Mouse (Mus musculus): ENCODE results near the gene Olfr698. TPM values are rescaled to one million over a fixed set of nuclear protein-coding genes. Genes with fewer than 3 reads are reported as not detected.
"Not testable (repeated sequence)": the region's sequence is repeated elsewhere in the genome, so short reads cannot be mapped to it uniquely, and the experiment has no call there.

Gene Olfr698
- polyA plus RNA-seq, 1 experiment from 2014 or later: not detected

DNA sequence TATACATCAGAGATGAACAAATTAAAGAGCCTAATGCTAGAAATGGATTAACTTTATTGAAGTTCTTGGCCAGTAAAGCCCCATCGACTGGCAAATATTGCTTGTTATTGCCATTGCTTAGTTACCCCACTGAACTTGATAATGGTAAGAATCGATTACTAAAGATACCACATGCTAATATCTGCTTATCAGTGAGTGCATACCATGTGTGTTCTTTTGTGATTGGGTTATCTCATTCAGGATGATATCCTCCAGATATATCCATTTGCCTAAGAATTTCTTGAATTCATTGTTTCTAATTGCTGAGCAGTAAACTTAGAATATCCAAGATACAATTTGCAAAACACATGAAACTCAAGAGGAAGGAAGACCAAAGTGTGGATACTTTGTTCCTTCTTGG is 29.5 kb downstream of the Olfr698 start:
- H3K4me3 ChIP-seq (ENCODE audit: low read length); H3K9me3 ChIP-seq (ENCODE audit: control insufficient read depth, low read length); H3K27ac ChIP-seq (ENCODE audit: low read depth, low read length); H3K4me1 ChIP-seq (ENCODE audit: control insufficient read depth, insufficient read depth, low read length); H3K4me2 ChIP-seq (replicated peaks; ENCODE audit: low read depth, low read length); H3K27me3 ChIP-seq (ENCODE audit: control insufficient read depth, insufficient read depth, low read length); ATAC-seq (ENCODE audit: low FRiP score, low TSS enrichment); H3K9ac ChIP-seq (ENCODE audit: low read depth, low read length); H3K36me3 ChIP-seq (ENCODE audit: control insufficient read depth, insufficient read depth, low read length): not testable (repeated sequence)
- WGBS: 90% methylated on average over 2 of the region's 2 CpGs

DNA sequence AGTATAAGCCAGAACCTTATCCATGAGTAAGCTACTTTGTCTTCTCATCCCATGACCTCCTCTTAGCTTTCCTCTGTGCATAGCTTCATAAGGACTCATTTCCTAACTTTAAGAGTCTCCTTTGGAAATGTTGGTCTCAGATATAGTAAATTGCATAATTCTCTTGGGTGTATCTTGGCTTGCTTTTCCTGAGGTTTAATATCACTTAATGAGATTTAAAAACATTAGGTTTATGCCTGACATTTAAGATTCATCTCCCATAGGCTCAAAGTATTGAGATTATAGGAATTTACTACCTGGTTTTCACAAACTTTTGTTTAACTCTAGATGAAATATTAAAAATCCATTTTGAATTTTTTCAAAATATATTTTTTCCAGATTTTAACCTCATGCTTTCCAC is 38.9 kb downstream of the Olfr698 start, which contains the start of gene Olfr695:
Gene Olfr695 (minus strand): TSS at position 101 of the 400 bp plus-strand sequence.
- Histone ChIP-seq H3K27me3 (ENCODE audit: control insufficient read depth, insufficient read depth, low read length) (no peaks in the 10 kb centered on the region), H3K4me1 (ENCODE audit: control insufficient read depth, insufficient read depth, low read length) (no peaks in the 10 kb centered on the region), H3K36me3 (ENCODE audit: control insufficient read depth, insufficient read depth, low read length) (no peaks in the 10 kb centered on the region), H3K4me2 (replicated peaks; ENCODE audit: low read depth, low read length) (no peak within 1 kb of the TSS), H3K4me3 (ENCODE audit: low read length) (no peak within 1 kb of the TSS), H3K27ac (ENCODE audit: low read depth, low read length) (no peak within 1 kb of the TSS), H3K9ac (ENCODE audit: low read depth, low read length) (no peak within 1 kb of the TSS), H3K9me3 (ENCODE audit: control insufficient read depth, low read length) (no peaks in the 10 kb centered on the region)
- no peak for ATAC-seq (ENCODE audit: low FRiP score, low TSS enrichment)

DNA sequence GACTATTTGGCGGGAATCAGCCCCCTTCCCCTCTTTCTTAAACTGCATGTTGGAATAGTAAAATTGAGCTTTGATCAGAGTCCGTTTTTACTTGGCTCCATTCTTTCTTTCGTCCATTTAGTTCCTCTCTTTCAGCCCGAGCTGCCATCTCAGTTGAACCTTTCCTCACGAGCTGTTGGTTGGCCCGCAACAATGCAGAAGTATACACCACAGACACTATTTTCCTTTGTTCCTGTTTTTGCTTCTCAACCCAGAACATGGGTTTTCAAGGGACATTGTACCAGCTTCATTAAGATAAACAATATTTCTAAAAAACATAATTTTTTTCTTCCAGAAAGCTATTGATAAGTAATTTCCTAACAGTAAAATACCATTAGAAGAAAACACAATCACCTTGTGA is 43.7 kb downstream of the Olfr698 start:
- no peaks in the 10 kb centered on the region; the same call in 1 of the 2 replicates for H3K9me3 ChIP-seq (ENCODE audit: control insufficient read depth, low read length)
- WGBS: 91% methylated on average over 6 of the region's 6 CpGs
- H3K27ac ChIP-seq (ENCODE audit: low read depth, low read length): no peak overlapping the region
- no peak for ATAC-seq (ENCODE audit: low FRiP score, low TSS enrichment)
- no peak overlapping the region for H3K4me3 ChIP-seq (ENCODE audit: low read length)
- H3K4me1 ChIP-seq (ENCODE audit: control insufficient read depth, insufficient read depth, low read length): no peaks in the 10 kb centered on the region
- H3K36me3 ChIP-seq (ENCODE audit: control insufficient read depth, insufficient read depth, low read length): no peaks in the 10 kb centered on the region
- no peak overlapping the region for H3K9ac ChIP-seq (ENCODE audit: low read depth, low read length)
- H3K4me2 ChIP-seq (replicated peaks; ENCODE audit: low read depth, low read length): no peak overlapping the region
- H3K27me3 ChIP-seq (ENCODE audit: control insufficient read depth, insufficient read depth, low read length): no peaks in the 10 kb centered on the region

DNA sequence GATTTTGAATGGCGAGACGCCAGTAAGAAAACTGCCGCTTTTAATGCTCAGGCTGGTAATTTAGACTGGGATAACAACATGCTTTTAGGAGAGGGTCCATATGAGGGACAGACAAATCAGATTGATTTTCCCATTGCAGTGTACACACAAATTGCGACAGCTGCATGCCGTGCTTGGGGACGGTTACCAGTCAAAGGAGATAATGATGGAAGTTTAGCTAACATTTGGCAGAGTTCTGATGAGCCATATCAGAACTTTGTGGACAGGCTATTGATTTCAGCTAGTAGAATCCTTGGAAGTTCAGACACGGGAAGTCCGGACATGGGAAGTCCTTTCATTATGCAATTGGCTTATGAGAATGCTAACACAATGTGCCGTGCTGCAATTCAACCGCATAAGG is 47.5 kb downstream of the Olfr698 start:
- H3K4me1 ChIP-seq (ENCODE audit: control insufficient read depth, insufficient read depth, low read length); H3K27ac ChIP-seq (ENCODE audit: low read depth, low read length); H3K4me2 ChIP-seq (replicated peaks; ENCODE audit: low read depth, low read length); H3K36me3 ChIP-seq (ENCODE audit: control insufficient read depth, insufficient read depth, low read length); H3K27me3 ChIP-seq (ENCODE audit: control insufficient read depth, insufficient read depth, low read length); H3K9me3 ChIP-seq (ENCODE audit: control insufficient read depth, low read length); H3K4me3 ChIP-seq (ENCODE audit: low read length); ATAC-seq (ENCODE audit: low FRiP score, low TSS enrichment); H3K9ac ChIP-seq (ENCODE audit: low read depth, low read length): not testable (repeated sequence)
- WGBS: 74% methylated on average over 10 of the region's 10 CpGs

Other genes with a start within 250 kb of the Olfr698 start
- gene Olfr693, start 74.8 kb downstream of the Olfr698 start, polyA plus RNA-seq (2014; fragmentation: Nextera tagmentation; extraction: Ambion mirVana): not detected in 2 replicates
- gene Olfr694, start 63.6 kb downstream of the Olfr698 start, polyA plus RNA-seq (2014; fragmentation: Nextera tagmentation; extraction: Ambion mirVana): not detected in 2 replicates
- gene Olfr695, start 39.0 kb downstream of the Olfr698 start, polyA plus RNA-seq (2014; fragmentation: Nextera tagmentation; extraction: Ambion mirVana): not detected in 2 replicates
- not detected in 2 replicates for gene Olfr697, start 13.0 kb downstream of the Olfr698 start, polyA plus RNA-seq (2014; fragmentation: Nextera tagmentation; extraction: Ambion mirVana)
- not detected in 2 replicates for gene Olfr699, start 37.8 kb upstream of the Olfr698 start, polyA plus RNA-seq (2014; fragmentation: Nextera tagmentation; extraction: Ambion mirVana)
- gene Olfr700, start 53.4 kb upstream of the Olfr698 start, polyA plus RNA-seq (2014; fragmentation: Nextera tagmentation; extraction: Ambion mirVana): not detected in 2 replicates
- gene Olfr701, start 58.7 kb upstream of the Olfr698 start, polyA plus RNA-seq (2014; fragmentation: Nextera tagmentation; extraction: Ambion mirVana): not detected in 2 replicates
- not detected in 2 replicates for gene Olfr702, start 78.5 kb upstream of the Olfr698 start, polyA plus RNA-seq (2014; fragmentation: Nextera tagmentation; extraction: Ambion mirVana)
- not detected in 2 replicates for gene Olfr703, start 88.0 kb upstream of the Olfr698 start, polyA plus RNA-seq (2014; fragmentation: Nextera tagmentation; extraction: Ambion mirVana)
- not detected in 2 replicates for gene Olfr704, start 107.8 kb upstream of the Olfr698 start, polyA plus RNA-seq (2014; fragmentation: Nextera tagmentation; extraction: Ambion mirVana)
- not detected in 2 replicates for gene Olfr705, start 121.5 kb upstream of the Olfr698 start, polyA plus RNA-seq (2014; fragmentation: Nextera tagmentation; extraction: Ambion mirVana)
- not detected in 2 replicates for gene Olfr706, start 132.8 kb upstream of the Olfr698 start, polyA plus RNA-seq (2014; fragmentation: Nextera tagmentation; extraction: Ambion mirVana)
- gene Olfr707, start 145.8 kb upstream of the Olfr698 start, polyA plus RNA-seq (2014; fragmentation: Nextera tagmentation; extraction: Ambion mirVana): not detected in 2 replicates
- gene Olfr1532-ps1, start 152.6 kb upstream of the Olfr698 start, polyA plus RNA-seq (2014; fragmentation: Nextera tagmentation; extraction: Ambion mirVana): not detected in 2 replicates
- gene Olfr709-ps1, start 176.8 kb upstream of the Olfr698 start, polyA plus RNA-seq (2014; fragmentation: Nextera tagmentation; extraction: Ambion mirVana): not detected in 2 replicates
- gene Olfr710, start 192.9 kb upstream of the Olfr698 start, polyA plus RNA-seq (2014; fragmentation: Nextera tagmentation; extraction: Ambion mirVana): not detected in 2 replicates
- gene Olfr6, start 208.5 kb upstream of the Olfr698 start, polyA plus RNA-seq (2014; fragmentation: Nextera tagmentation; extraction: Ambion mirVana): not detected in 2 replicates
- not detected in 2 replicates for gene Olfr711, start 220.1 kb upstream of the Olfr698 start, polyA plus RNA-seq (2014; fragmentation: Nextera tagmentation; extraction: Ambion mirVana)

All from kidney, embryonic 14.5 days (tissue).